Mouse (Mus musculus): Measurements from ENCODE around the gene Mrps18b.
"Not testable (repeated sequence)": the region's sequence is repeated elsewhere in the genome, so short reads cannot be mapped to it uniquely, and the experiment has no call there.

DNA sequence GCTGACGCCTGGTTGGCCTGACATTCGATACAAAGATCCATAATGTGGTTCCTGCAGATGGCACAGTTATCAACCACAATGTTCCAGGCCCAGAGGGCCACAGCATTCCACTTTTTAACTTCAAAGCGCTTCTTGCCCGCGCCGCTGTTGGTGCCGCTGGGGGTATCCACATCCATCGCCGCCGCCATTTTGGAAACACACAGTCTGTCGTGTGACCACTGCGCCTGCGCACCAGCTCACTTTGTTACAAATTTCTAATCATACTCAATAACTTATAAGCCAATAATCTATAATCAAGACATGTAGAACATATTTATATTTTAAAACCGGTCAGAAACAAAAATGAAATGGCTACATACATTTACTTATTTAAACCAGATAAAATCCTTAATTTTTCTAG is 19.6 kb upstream of the Mrps18b start:
- TF ChIP-seq CTCF (IDR thresholded peaks at IDR 0.05; ENCODE audit: borderline replicate concordance, insufficient read depth, low read length); POLR2A (IDR thresholded peaks at IDR 0.05; ENCODE audit: low read depth, low read length): not testable (repeated sequence)
